Mouse (Mus musculus) macrophage (primary cell): ENCODE results near the gene Trpv4. TPM values are rescaled to one million over a fixed set of nuclear protein-coding genes. Genes with fewer than 3 reads are reported as not detected.
A peak's percentile ranks its signal among the peaks of the same experiment; 100 is the strongest.

ENCODE experiments used
- H3K27ac ChIP-seq: fragments of 350-480 bp; formaldehyde crosslinking; 2 replicates; pipeline ENCODE4 v1.9.0; 2021
- H3K36me3 ChIP-seq: fragments of 350-480 bp; formaldehyde crosslinking; 2 replicates; pipeline ENCODE4 v1.9.0; 2021; ENCODE audit errors: inconsistent target
- H3K4me3 ChIP-seq: fragments of 350-480 bp; formaldehyde crosslinking; 2 replicates; pipeline ENCODE4 v1.9.0; 2021; ENCODE audit errors: inconsistent target
- H3K79me2 ChIP-seq: fragments of 350-480 bp; formaldehyde crosslinking; 2 replicates; pipeline ENCODE4 v1.9.0; 2021; ENCODE audit errors: inconsistent target
- WGBS: methylation state at CpG from one replicate; pipeline ENCODE4 v1.1.7; 2026; ENCODE audit warnings: inconsistent platforms; ENCODE audit not compliant: missing documents; 5-methylcytosine and 5-hydroxymethylcytosine counted together
- polyA plus RNA-seq: library from polyadenylated mRNA; stranded (reverse); fragments of 250-400 nt; gene quantifications from 3 replicates; pipeline ENCODE4 v1.2.4, GENCODE M21; 2018; ENCODE audit warnings: inconsistent platforms

The Trpv4 gene
- polyA plus RNA-seq, 1 experiment from 2014 or later = 7.1 TPM

GRCm38 (mm10) chr5:114653656-114654437, 4.4 kb downstream of the Trpv4 start:
- Histone ChIP-seq H3K79me2 (no peaks in the 10 kb centered on the region), H3K27ac (peak overlapping the region; percentile 42)
- 68% methylated on average over 9 of the region's 15 CpGs for WGBS

GRCm38 (mm10) chr5:114651449-114651848, 6.8 kb downstream of the Trpv4 start:
- no peaks in the 10 kb centered on the region for H3K79me2 ChIP-seq
- H3K36me3 ChIP-seq = no peaks in the 10 kb centered on the region
- H3K4me3 ChIP-seq = no peak overlapping the region
- no peak overlapping the region for H3K27ac ChIP-seq
- 53% methylated on average over 3 of the region's 3 CpGs for whole genome bisulfite sequencing

More at GRCm38 (mm10) chr5:114653656-114654437, 4.4 kb downstream of the Trpv4 start:
- no peaks in the 10 kb centered on the region for H3K36me3 ChIP-seq
- no peak overlapping the region for H3K4me3 ChIP-seq

DNA sequence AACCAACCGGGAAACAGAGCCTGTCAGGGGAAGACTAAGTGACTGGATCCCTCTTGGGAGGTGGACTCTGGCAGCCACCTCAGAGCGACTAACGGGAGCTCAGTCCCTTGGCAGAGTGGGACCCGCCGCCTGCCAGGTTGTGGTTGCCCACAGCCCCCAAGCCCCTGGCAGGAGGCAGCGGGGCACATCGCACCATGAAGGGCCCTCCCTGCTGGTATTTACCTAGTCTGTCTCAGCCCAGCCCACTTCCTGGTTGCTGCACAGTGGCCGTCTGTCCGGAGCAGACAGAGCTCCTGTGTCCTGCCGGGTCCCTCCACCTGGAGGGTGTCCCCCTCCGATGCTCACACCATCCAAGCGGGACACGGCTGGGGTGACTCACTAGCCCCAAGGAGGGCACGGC, 7.2 kb downstream of the Trpv4 start:
- H3K27ac ChIP-seq = no peak overlapping the region
- H3K36me3 ChIP-seq = no peaks in the 10 kb centered on the region
- H3K4me3 ChIP-seq = no peak overlapping the region
- 48% methylated on average over 13 of the region's 14 CpGs for WGBS
- H3K79me2 ChIP-seq = no peaks in the 10 kb centered on the region

DNA sequence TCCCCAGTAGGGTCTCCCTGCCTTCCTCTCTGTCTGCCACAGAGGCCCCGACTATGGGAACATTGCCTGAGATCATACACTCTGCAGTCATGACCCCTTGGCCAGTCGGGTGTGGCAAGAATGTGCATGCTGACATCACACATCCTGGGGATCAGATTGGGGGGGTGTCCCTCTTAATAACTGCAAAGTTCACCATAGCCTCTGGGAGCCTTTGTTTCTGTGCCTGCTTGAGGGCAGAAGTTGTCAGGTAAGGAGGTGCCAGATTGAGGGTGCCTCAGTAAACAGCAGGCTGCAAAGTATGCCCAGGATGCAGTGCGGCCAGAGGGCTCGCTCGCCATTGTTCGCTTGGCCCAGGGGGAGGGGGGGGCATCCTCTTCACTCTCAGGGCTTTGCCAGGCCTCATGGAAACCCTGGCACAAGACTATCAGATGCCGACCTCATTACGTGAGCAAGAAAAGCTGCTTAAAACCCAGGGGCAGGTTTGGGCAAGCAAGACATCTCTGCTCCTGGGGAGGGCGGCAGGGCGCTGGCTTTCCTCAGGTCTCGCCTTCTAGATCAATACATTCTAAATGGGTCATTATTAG, 9.4 kb downstream of the Trpv4 start:
- no peak overlapping the region for H3K4me3 ChIP-seq
- H3K27ac ChIP-seq = no peak overlapping the region
- 93% methylated on average over 11 of the region's 11 CpGs for WGBS
- H3K36me3 ChIP-seq = no peaks in the 10 kb centered on the region
- H3K79me2 ChIP-seq = no peaks in the 10 kb centered on the region

DNA sequence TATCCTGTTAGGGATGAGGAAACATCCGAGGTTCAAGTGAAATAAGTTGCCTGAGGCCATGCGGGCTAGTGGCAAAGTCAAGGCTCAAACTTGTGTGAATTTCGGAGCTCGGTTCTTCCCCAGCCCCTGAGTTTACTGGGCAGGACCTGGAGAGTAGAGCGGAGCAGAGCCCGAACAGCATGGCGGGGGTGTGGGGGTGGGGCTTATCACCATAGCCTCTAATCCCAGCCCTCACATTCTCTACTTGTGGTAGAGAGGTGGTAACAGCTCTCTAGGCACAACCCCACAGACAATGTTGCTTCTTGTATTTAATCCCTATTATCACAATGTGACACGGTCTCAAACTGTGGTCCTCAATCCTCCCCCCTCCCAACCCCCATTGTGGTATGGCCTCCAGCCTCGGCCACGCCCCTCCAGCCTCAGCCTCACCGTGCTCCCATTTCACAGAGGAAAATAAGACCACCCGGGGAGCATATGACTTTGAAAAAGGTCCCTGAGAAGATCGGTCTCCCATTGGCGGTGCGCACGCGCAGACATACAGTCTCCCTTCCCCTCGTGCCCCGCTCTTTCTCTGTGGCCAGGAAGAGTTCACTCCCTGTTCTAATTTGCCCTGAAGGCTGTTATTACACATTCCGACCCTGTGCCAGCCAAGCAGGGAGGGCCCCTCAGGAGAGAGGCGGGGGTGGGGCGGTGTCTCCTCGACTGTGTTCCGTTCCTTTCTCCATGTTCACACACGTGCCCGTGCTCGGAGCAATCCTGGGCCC, 10.8 kb downstream of the Trpv4 start:
- H3K79me2 ChIP-seq = no peaks in the 10 kb centered on the region
- H3K27ac ChIP-seq = no peak overlapping the region
- no peaks in the 10 kb centered on the region for H3K36me3 ChIP-seq
- 25% methylated on average over 27 of the region's 27 CpGs for WGBS
- no peak overlapping the region for H3K4me3 ChIP-seq

DNA sequence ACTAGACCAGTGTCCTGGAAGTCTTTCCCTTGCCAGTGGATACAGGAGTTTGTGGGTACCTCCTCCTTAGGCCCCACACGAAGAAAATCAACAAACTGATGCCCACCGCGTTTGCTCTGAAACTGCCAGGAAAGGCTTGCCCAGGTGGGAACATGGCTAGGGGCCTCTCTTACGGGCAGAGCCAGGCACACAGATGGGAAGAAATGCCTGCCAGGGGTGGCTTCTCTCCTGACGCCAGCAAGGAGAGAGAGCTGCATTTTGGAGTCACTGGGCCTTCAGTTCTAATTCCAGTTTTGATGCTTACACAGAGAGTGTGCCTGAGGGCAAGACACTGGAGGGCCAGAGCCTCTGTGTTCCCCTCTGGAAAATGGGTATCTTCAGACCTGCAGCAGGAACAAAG, 12.3 kb downstream of the Trpv4 start:
- no peaks in the 10 kb centered on the region for H3K36me3 ChIP-seq
- no peaks in the 10 kb centered on the region for H3K79me2 ChIP-seq
- no peak overlapping the region for H3K27ac ChIP-seq
- no peak overlapping the region for H3K4me3 ChIP-seq
- 96% methylated on average over 5 of the region's 5 CpGs for WGBS

GRCm38 (mm10) chr5:114644918-114645317, 13.3 kb downstream of the Trpv4 start:
- Histone ChIP-seq H3K27ac (no peak overlapping the region), H3K4me3 (no peak overlapping the region)
- 40% methylated on average over 6 of the region's 6 CpGs for WGBS

DNA sequence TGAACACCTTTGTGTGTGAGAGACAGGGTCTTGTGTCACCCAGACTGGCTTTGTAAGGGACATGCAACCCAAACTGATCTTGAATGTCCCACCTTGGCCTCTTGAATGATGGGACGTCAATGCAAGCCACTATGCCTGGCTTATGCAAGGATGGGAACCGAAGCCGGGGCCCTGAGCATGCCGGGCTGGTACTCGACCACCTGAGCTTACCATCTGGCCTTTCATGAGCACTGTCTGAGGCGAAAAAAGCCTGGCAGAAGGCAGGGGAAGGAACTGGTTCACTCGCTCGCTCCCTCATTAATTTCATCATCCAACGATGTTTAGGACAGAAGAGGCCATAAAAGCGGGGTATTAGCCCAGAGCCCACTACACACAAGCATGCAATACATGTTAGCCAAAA, 17.4 kb downstream of the Trpv4 start:
- Histone ChIP-seq H3K36me3 (no peaks in the 10 kb centered on the region), H3K79me2 (no peaks in the 10 kb centered on the region), H3K4me3 (no peak overlapping the region), H3K27ac (no peak overlapping the region)
- WGBS = 90% methylated on average over 10 of the region's 10 CpGs

More at GRCm38 (mm10) chr5:114644918-114645317, 13.3 kb downstream of the Trpv4 start:
- Histone ChIP-seq H3K36me3 (no peaks in the 10 kb centered on the region), H3K79me2 (no peaks in the 10 kb centered on the region)

DNA sequence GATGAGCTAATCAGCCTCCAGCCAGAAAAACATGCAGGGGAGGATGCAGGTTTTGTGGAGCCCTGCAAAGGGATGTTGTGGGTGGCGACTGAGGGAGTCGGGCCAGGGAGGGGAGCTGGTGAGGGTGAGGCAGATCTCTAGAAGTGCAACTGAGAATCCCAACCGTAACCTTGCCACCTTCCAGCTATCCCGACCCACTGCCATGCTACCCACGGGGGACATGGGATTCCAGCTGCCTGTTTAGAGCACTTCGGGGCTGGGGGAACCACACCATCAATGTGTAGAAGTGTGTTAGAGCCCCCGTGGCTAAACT, 18.6 kb downstream of the Trpv4 start:
- 43% methylated on average over 5 of the region's 7 CpGs for WGBS
- H3K36me3 ChIP-seq = no peaks in the 10 kb centered on the region
- no peak overlapping the region for H3K4me3 ChIP-seq

DNA sequence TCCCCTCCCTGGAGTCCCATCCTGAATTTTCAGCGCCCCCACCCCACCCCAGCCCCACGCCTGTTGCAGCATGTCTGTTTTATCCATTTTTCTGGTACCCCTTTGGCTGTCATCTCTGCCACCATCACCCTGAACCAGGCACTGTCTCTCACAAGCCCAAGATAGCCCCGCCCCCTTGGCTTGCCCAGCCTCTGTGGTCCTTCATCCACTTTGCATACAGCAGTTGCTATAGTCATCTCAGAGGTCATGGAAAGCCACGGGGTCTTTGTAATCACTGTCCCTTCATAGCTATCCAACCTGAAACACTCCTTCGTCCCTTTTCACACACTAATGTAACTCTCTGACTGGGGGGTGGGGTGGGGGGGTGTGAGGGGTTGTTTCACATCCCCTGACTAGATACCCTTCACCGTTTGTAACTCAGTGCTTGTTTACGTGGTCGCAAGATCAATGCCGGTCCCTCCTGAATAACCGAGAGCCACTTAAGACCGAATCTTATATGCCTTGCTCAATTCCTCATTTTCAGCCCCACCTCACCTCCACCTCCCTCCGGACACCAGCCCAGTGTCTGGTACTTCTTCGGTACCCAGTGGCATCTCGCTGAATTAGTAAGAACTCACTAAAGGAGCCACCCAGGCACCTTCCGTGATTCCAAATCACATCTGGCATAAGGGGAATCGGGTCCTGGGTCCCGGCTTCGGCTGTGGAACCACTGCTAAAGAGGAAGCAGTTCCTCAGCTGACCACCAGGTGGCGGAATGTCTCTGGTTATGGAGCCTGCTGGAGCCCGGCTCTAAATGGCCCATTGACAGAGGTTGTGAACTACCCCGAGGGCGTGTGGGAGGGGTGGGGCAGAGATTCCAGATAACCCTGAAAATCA, 19.2 kb downstream of the Trpv4 start:
- H3K79me2 ChIP-seq = no peaks in the 10 kb centered on the region
- no peak overlapping the region for H3K27ac ChIP-seq
- WGBS = 10% methylated on average over 22 of the region's 22 CpGs
- no peak overlapping the region for H3K4me3 ChIP-seq
- no peaks in the 10 kb centered on the region for H3K36me3 ChIP-seq

More for the DNA sequence above, 18.6 kb downstream of the Trpv4 start:
- no peaks in the 10 kb centered on the region for H3K79me2 ChIP-seq
- no peak overlapping the region for H3K27ac ChIP-seq

DNA sequence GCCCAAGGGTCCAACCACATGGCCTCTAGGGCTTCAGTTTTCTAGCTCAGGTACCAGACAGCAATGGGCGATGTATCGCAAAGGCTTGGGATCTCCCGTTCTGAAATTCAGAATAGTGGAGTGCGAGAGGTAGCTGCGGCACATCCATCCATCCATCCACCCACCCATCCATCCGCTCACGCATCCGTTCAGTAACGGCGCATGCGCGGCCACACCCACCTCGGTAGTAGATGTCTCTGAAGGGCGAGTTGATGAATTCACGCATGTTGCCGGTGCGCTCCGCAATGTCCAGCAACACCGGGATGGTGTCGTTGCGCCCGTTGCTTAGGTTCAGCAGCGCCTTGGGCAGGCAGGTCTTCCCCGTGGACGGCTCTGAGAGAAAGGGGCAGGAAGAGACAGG, 22.1 kb downstream of the Trpv4 start:
- H3K36me3 ChIP-seq = no peaks in the 10 kb centered on the region
- no peak overlapping the region for H3K27ac ChIP-seq
- H3K4me3 ChIP-seq = no peak overlapping the region
- 91% methylated on average over 25 of the region's 25 CpGs for WGBS
- H3K79me2 ChIP-seq = no peaks in the 10 kb centered on the region

- WGBS = 55% methylated on average over 2 of the region's 2 CpGs
- Histone ChIP-seq H3K27ac (no peak overlapping the region), H3K79me2 (no peaks in the 10 kb centered on the region), H3K36me3 (peaks cover 7% of the 10 kb centered on the region; the same call in 1 of the 2 replicates), H3K4me3 (no peak overlapping the region)
These were observed 26.9 kb downstream of the Trpv4 start for GRCm38 (mm10) chr5:114631336-114631735.

GRCm38 (mm10) chr5:114625590-114625989, 32.6 kb downstream of the Trpv4 start:
- Histone ChIP-seq H3K79me2 (no peaks in the 10 kb centered on the region), H3K4me3 (no peak overlapping the region)
- whole genome bisulfite sequencing = 21% methylated on average over 3 of the region's 3 CpGs

GRCm38 (mm10) chr5:114620305-114620704, 37.9 kb downstream of the Trpv4 start:
- H3K27ac ChIP-seq = no peak overlapping the region
- H3K4me3 ChIP-seq = no peak overlapping the region
- H3K36me3 ChIP-seq = no peaks in the 10 kb centered on the region
- WGBS = 39% methylated on average over 6 of the region's 6 CpGs
- no peaks in the 10 kb centered on the region for H3K79me2 ChIP-seq

More at GRCm38 (mm10) chr5:114625590-114625989, 32.6 kb downstream of the Trpv4 start:
- H3K27ac ChIP-seq = no peak overlapping the region
- H3K36me3 ChIP-seq = peaks cover 7% of the 10 kb centered on the region; the same call in 1 of the 2 replicates
